Mouse (Mus musculus) colon, adult 2 months (tissue): ENCODE results near the gene 4930449I24Rik. TPM values are rescaled to one million over a fixed set of nuclear protein-coding genes. Genes with fewer than 3 reads are reported as not detected.

Experiments used
- polyA plus RNA-seq: library from polyadenylated mRNA; depleted of rRNA; stranded (reverse); fragments of >200 nt; gene quantifications from 2 replicates; pipeline ENCODE4 v1.2.3, GENCODE M21; 2012; rRNA removed

The 4930449I24Rik gene
- not detected in 2 replicates for polyA plus RNA-seq

GRCm38 (mm10) chr5:146502099-146502498 is at the start of gene 4930449I24Rik:
Gene 4930449I24Rik, plus strand, starts transcription at chr5:146502399.

GRCm38 (mm10) chr5:146481665-146482064 is 20.5 kb upstream of the 4930449I24Rik start, which contains the start of gene Gm6408:
Gene Gm6408, plus strand, starts transcription at chr5:146481965.

GRCm38 (mm10) chr5:146491063-146491462 is 11.1 kb upstream of the 4930449I24Rik start, which contains the start of gene Gm6370:
Gene Gm6370, plus strand, starts transcription at chr5:146491363.

GRCm38 (mm10) chr5:146513823-146514222 is 11.6 kb downstream of the 4930449I24Rik start, which contains the start of gene Gm3402:
Gene Gm3402, plus strand, starts transcription at chr5:146514123.

GRCm38 (mm10) chr5:146525501-146525900 is 23.3 kb downstream of the 4930449I24Rik start, which contains the start of gene Gm3404:
Gene Gm3404, plus strand, starts transcription at chr5:146525801.

GRCm38 (mm10) chr5:146537347-146537746 is 35.1 kb downstream of the 4930449I24Rik start, which contains the start of gene Gm3409:
Gene Gm3409, plus strand, starts transcription at chr5:146537647.

Other genes with a start within 250 kb of the 4930449I24Rik start
- gene Wasf3, start 117.4 kb upstream of the 4930449I24Rik start, polyA plus RNA-seq, result 2.6 and 2.8 TPM in 2 replicates
- not detected in 2 replicates for gene Gm6408, start 20.4 kb upstream of the 4930449I24Rik start, polyA plus RNA-seq
- not detected in 2 replicates for gene Gm6370, start 11.0 kb upstream of the 4930449I24Rik start, polyA plus RNA-seq
- not detected in 2 replicates for gene Gm3402, start 11.7 kb downstream of the 4930449I24Rik start, polyA plus RNA-seq
- not detected in 2 replicates for gene Gm3404, start 23.4 kb downstream of the 4930449I24Rik start, polyA plus RNA-seq
- not detected in 2 replicates for gene Gm3409, start 35.2 kb downstream of the 4930449I24Rik start, polyA plus RNA-seq
- not detected in 2 replicates for gene Gm3415, start 53.7 kb downstream of the 4930449I24Rik start, polyA plus RNA-seq
- gene Gpr12, start 82.8 kb downstream of the 4930449I24Rik start, polyA plus RNA-seq, result 0.07 TPM in 1 of 2 replicates, not detected in the other